Mouse (Mus musculus) stomach, postnatal 0 days (tissue): ENCODE data around the gene Runx2.

Experiments used
- CTCF ChIP-seq: IDR thresholded peaks from 2 replicates; pipeline ENCODE4 v1.5.1; 2016; ENCODE audit warnings: antibody characterized with exemption, low read depth, mild to moderate bottlenecking, moderate library complexity
- EP300 ChIP-seq: optimal IDR thresholded peaks from 2 replicates; pipeline ENCODE3; 2016; ENCODE audit warnings: antibody characterized with exemption

GRCm38 (mm10) chr17:44546801-44547200 is 267.8 kb downstream of the Runx2 start:
- TF ChIP-seq CTCF (no peak), EP300 (no peak)
